Mouse (Mus musculus) midbrain, embryonic 11.5 days (tissue): ENCODE measurements at regions not wholly inside any gene's neighbourhood (a gene's known extent, or its start where the extent isn't known, plus 50 kb on each side); places are given as distances from the start of the nearest gene placed in this dataset.

Experiments used
- ATAC-seq: fragments of 200-750 bp; cut with Nextera tagmentation; 2 replicates; pipeline ENCODE4 v1.8.0; 2017; ENCODE audit warnings: moderate TSS enrichment, moderate library complexity; ENCODE audit not compliant: low FRiP score
- DNase-seq: peaks from one replicate; pipeline ENCODE4 v3.0.0; 2015; ENCODE audit warnings: low spot score; ENCODE audit errors: missing footprints
- H3K27ac ChIP-seq: fragments of 300-500 bp; sonication (generic); 2 replicates; pipeline ENCODE4 v1.5.1; 2014; ENCODE audit warnings: low read depth, low read length
- H3K27me3 ChIP-seq: fragments of 300-500 bp; sonication (generic); 2 replicates; pipeline ENCODE4 v1.6.1; 2014; ENCODE audit warnings: mild to moderate bottlenecking, low read length, moderate library complexity, mixed read lengths; ENCODE audit not compliant: control insufficient read depth, insufficient read depth
- H3K36me3 ChIP-seq: fragments of 300-500 bp; sonication (generic); 2 replicates; pipeline ENCODE4 v1.6.1; 2014; ENCODE audit warnings: mild to moderate bottlenecking, low read length, moderate library complexity, mixed read lengths; ENCODE audit not compliant: control insufficient read depth, insufficient read depth
- H3K4me1 ChIP-seq: fragments of 300-500 bp; sonication (generic); 2 replicates; pipeline ENCODE4 v1.6.1; 2014; ENCODE audit warnings: low read length; ENCODE audit not compliant: control insufficient read depth, insufficient read depth
- H3K4me2 ChIP-seq: fragments of 300-500 bp; sonication (generic); 2 replicates; pipeline ENCODE4 v1.6.1; 2014; ENCODE audit warnings: mild to moderate bottlenecking, moderate library complexity
- H3K4me3 ChIP-seq: fragments of 300-500 bp; sonication (generic); 2 replicates; pipeline ENCODE4 v1.5.1; 2014; ENCODE audit warnings: low read depth, low read length
- H3K9ac ChIP-seq: fragments of 300-500 bp; sonication (generic); 2 replicates; pipeline ENCODE4 v1.6.1; 2014; ENCODE audit warnings: low read length
- H3K9me3 ChIP-seq: fragments of 300-500 bp; sonication (generic); 2 replicates; pipeline ENCODE4 v1.6.1; 2016; ENCODE audit warnings: low read length; ENCODE audit not compliant: control insufficient read depth
- WGBS: fragments of 180-500 bp; shearing (Covaris S2); extraction: QIAGEN DNeasy Blood & Tissue Kit; methylation state at CpG from one replicate; pipeline ENCODE4 v1.1.7; 2014; 5-methylcytosine and 5-hydroxymethylcytosine counted together

GRCm38 (mm10) chr17:4767947-4768522, 226.1 kb upstream of the Arid1b start:
- Histone ChIP-seq H3K27ac (no peak overlapping the region), H3K36me3 (no peaks in the 10 kb centered on the region), H3K4me2 (no peak overlapping the region), H3K27me3 (no peaks in the 10 kb centered on the region), H3K4me3 (no peak overlapping the region), H3K9ac (no peak overlapping the region), H3K4me1 (peaks cover 5% of the 10 kb centered on the region; the same call in 1 of the 2 replicates), H3K9me3 (no peaks in the 10 kb centered on the region)
- no peak for DNase-seq
- no peak for ATAC-seq
- 91% methylated on average over 5 of the region's 5 CpGs for WGBS

GRCm38 (mm10) chr17:4769284-4769683, 224.8 kb upstream of the Arid1b start:
- Histone ChIP-seq H3K27ac (no peak overlapping the region), H3K36me3 (no peaks in the 10 kb centered on the region), H3K4me2 (no peak overlapping the region), H3K27me3 (no peaks in the 10 kb centered on the region), H3K9me3 (no peaks in the 10 kb centered on the region), H3K4me3 (no peak overlapping the region), H3K9ac (no peak overlapping the region), H3K4me1 (peaks cover 5% of the 10 kb centered on the region; the same call in 1 of the 2 replicates)
- WGBS = 85% methylated on average over 4 of the region's 4 CpGs
- DNase-seq (no peak), ATAC-seq (peak; percentile 31; the same call in 1 of the 2 replicates)

- Histone ChIP-seq H3K36me3 (no peaks in the 10 kb centered on the region), H3K27me3 (no peaks in the 10 kb centered on the region), H3K4me1 (peaks cover 5% of the 10 kb centered on the region; the same call in 1 of the 2 replicates), H3K4me2 (no peak overlapping the region), H3K9me3 (no peaks in the 10 kb centered on the region), H3K4me3 (no peak overlapping the region), H3K9ac (no peak overlapping the region), H3K27ac (no peak overlapping the region)
- no peak for DNase-seq
- no peak for ATAC-seq
- WGBS = 83% methylated on average over 3 of the region's 3 CpGs
Measured at GRCm38 (mm10) chr17:4770052-4770451, 224.1 kb upstream of the Arid1b start.

GRCm38 (mm10) chr17:4778161-4778560, 216.0 kb upstream of the Arid1b start:
- 3% methylated on average over 14 of the region's 14 CpGs for WGBS
- peak; percentile 99 for DNase-seq
- Histone ChIP-seq H3K4me3 (no peak overlapping the region), H3K27ac (no peak overlapping the region), H3K9me3 (no peaks in the 10 kb centered on the region), H3K9ac (no peak overlapping the region), H3K36me3 (no peaks in the 10 kb centered on the region), H3K27me3 (no peaks in the 10 kb centered on the region; the same call in 1 of the 2 replicates), H3K4me1 (no peaks in the 10 kb centered on the region), H3K4me2 (no peak overlapping the region)
- ATAC-seq = peak; percentile 84

- H3K4me2 ChIP-seq = no peak overlapping the region
- 92% methylated on average over 10 of the region's 10 CpGs for WGBS
Measured at GRCm38 (mm10) chr17:4779017-4779416, 215.1 kb upstream of the Arid1b start.

GRCm38 (mm10) chr17:4781586-4781985, 212.5 kb upstream of the Arid1b start:
- no peak overlapping the region for H3K4me3 ChIP-seq
- no peaks in the 10 kb centered on the region for H3K36me3 ChIP-seq
- no peak overlapping the region for H3K27ac ChIP-seq
- H3K27me3 ChIP-seq = no peaks in the 10 kb centered on the region; the same call in 1 of the 2 replicates
- no peak overlapping the region for H3K4me2 ChIP-seq
- DNase-seq = peak; percentile 33
- no peak for ATAC-seq
- no peak overlapping the region for H3K9ac ChIP-seq
- 81% methylated on average over 3 of the region's 3 CpGs for WGBS
- H3K9me3 ChIP-seq = no peaks in the 10 kb centered on the region
- no peaks in the 10 kb centered on the region for H3K4me1 ChIP-seq

More at GRCm38 (mm10) chr17:4779017-4779416, 215.1 kb upstream of the Arid1b start:
- Histone ChIP-seq H3K9me3 (no peaks in the 10 kb centered on the region), H3K9ac (no peak overlapping the region), H3K4me3 (no peak overlapping the region), H3K27me3 (no peaks in the 10 kb centered on the region; the same call in 1 of the 2 replicates), H3K36me3 (no peaks in the 10 kb centered on the region), H3K4me1 (no peaks in the 10 kb centered on the region), H3K27ac (no peak overlapping the region)
- ATAC-seq = no peak
- DNase-seq = no peak

- no peak overlapping the region for H3K4me3 ChIP-seq
- no peaks in the 10 kb centered on the region for H3K4me1 ChIP-seq
- H3K36me3 ChIP-seq = no peaks in the 10 kb centered on the region
- no peak overlapping the region for H3K27ac ChIP-seq
- no peak for ATAC-seq
- no peak for DNase-seq
- 80% methylated on average over 5 of the region's 5 CpGs for WGBS
- no peak overlapping the region for H3K9ac ChIP-seq
- H3K9me3 ChIP-seq = no peaks in the 10 kb centered on the region
- no peaks in the 10 kb centered on the region for H3K27me3 ChIP-seq
- no peak overlapping the region for H3K4me2 ChIP-seq
Measured at GRCm38 (mm10) chr17:4784296-4784695, 209.8 kb upstream of the Arid1b start.

- peak; percentile 75 for DNase-seq
Measured at GRCm38 (mm10) chr17:4785281-4785839, 208.8 kb upstream of the Arid1b start.

GRCm38 (mm10) chr17:4786524-4786923, 207.6 kb upstream of the Arid1b start:
- Histone ChIP-seq H3K4me2 (no peak overlapping the region), H3K9me3 (no peaks in the 10 kb centered on the region)

More at GRCm38 (mm10) chr17:4785281-4785839, 208.8 kb upstream of the Arid1b start:
- no peak overlapping the region for H3K9ac ChIP-seq
- ATAC-seq = no peak
- no peaks in the 10 kb centered on the region for H3K36me3 ChIP-seq
- H3K4me2 ChIP-seq = no peak overlapping the region
- H3K27ac ChIP-seq = no peak overlapping the region
- WGBS = 68% methylated on average over 6 of the region's 6 CpGs
- H3K27me3 ChIP-seq = no peaks in the 10 kb centered on the region
- H3K4me3 ChIP-seq = no peak overlapping the region
- H3K9me3 ChIP-seq = no peaks in the 10 kb centered on the region
- H3K4me1 ChIP-seq = no peaks in the 10 kb centered on the region

More at GRCm38 (mm10) chr17:4786524-4786923, 207.6 kb upstream of the Arid1b start:
- H3K4me1 ChIP-seq = no peaks in the 10 kb centered on the region
- H3K9ac ChIP-seq = no peak overlapping the region
- no peak overlapping the region for H3K4me3 ChIP-seq
- ATAC-seq = no peak
- no peak overlapping the region for H3K27ac ChIP-seq
- DNase-seq = peak; percentile 66
- no peaks in the 10 kb centered on the region for H3K36me3 ChIP-seq
- H3K27me3 ChIP-seq = no peaks in the 10 kb centered on the region
